Comparison of ENCODE assay signal across 12 mouse cellular contexts in genomic region chr10:39517375-39517774, GRCm38 (mm10).
DNase-seq lines count a peak whose midpoint lies in the region; ATAC-seq lines count a peak whose summit lies in the region.
"Had no signal": no experiment of that assay in that cellular context is flagged by ENCODE, and none has a peak within 500 bp of the region (broad histone marks: within the 10 kb centered on the region; RNA-seq: fewer than 3 reads in every experiment).

No protein-coding gene starts in this region.

- H3K36me3 ChIP-seq in forebrain, embryonic 10.5 days (replicated peaks), result peaks cover 40% of the 10 kb centered on the region
- H3K36me3 ChIP-seq in forebrain, embryonic 16.5 days (ENCODE audit: control insufficient read depth, insufficient read depth), result peaks cover 8% of the 10 kb centered on the region; the same call in 1 of the 2 replicates
- peaks cover 27% of the 10 kb centered on the region for H3K36me3 ChIP-seq in limb, embryonic 13.5 days
- H3K36me3 ChIP-seq in neural tube, embryonic 15.5 days, result peaks cover 14% of the 10 kb centered on the region

- H3K4me2 ChIP-seq in forebrain, embryonic 16.5 days (ENCODE audit: low read length), result no peak overlapping the region
- no peak overlapping the region for H3K4me2 ChIP-seq in limb, embryonic 13.5 days (replicated peaks)
- H3K4me2 ChIP-seq in neural tube, embryonic 15.5 days, result no peak overlapping the region
- H3K4me2 ChIP-seq: heart, embryonic 13.5 days had no signal

- H3K9ac ChIP-seq in forebrain, embryonic 16.5 days (replicated peaks; ENCODE audit: low read depth, low read length), result no peak overlapping the region
- no peak overlapping the region for H3K9ac ChIP-seq in limb, embryonic 13.5 days
- H3K9ac ChIP-seq in neural tube, embryonic 15.5 days (replicated peaks), result no peak overlapping the region
- H3K9ac ChIP-seq: heart, embryonic 13.5 days had no signal

- WGBS in forebrain, embryonic 10.5 days, result 71% methylated on average over 9 of the region's 9 CpGs
- 44% methylated on average over 9 of the region's 9 CpGs for WGBS in forebrain, embryonic 16.5 days
- 39% methylated on average over 9 of the region's 9 CpGs for WGBS in limb, embryonic 13.5 days
- WGBS in neural tube, embryonic 15.5 days, result 15% methylated on average over 9 of the region's 9 CpGs

- H3K4me1 ChIP-seq in forebrain, embryonic 10.5 days, result peaks cover 40% of the 10 kb centered on the region
- H3K4me1 ChIP-seq in forebrain, embryonic 16.5 days (replicated peaks; ENCODE audit: control insufficient read depth, insufficient read depth, low read length), result peaks cover 55% of the 10 kb centered on the region
- H3K4me1 ChIP-seq in limb, embryonic 13.5 days, result peaks cover 27% of the 10 kb centered on the region
- H3K4me1 ChIP-seq in neural tube, embryonic 15.5 days, result peaks cover 60% of the 10 kb centered on the region

- ATAC-seq in forebrain, embryonic 16.5 days, result no peak
- ATAC-seq in limb, embryonic 13.5 days (ENCODE audit: low FRiP score, low read depth), result 0 out of 2 replicates have a peak, but pooled peaks have one; percentile 49
- no peak for ATAC-seq in neural tube, embryonic 15.5 days (ENCODE audit: low FRiP score)
- ATAC-seq: intestine, postnatal 0 days had no signal

- no peaks in the 10 kb centered on the region for H3K27me3 ChIP-seq in forebrain, embryonic 10.5 days (ENCODE audit: poor library complexity, severe bottlenecking)
- H3K27me3 ChIP-seq in forebrain, embryonic 16.5 days (replicated peaks; ENCODE audit: control insufficient read depth, insufficient read depth, low read length), result no peaks in the 10 kb centered on the region
- no peaks in the 10 kb centered on the region for H3K27me3 ChIP-seq in limb, embryonic 13.5 days
- H3K27me3 ChIP-seq in neural tube, embryonic 15.5 days (replicated peaks), result no peaks in the 10 kb centered on the region
- H3K27me3 ChIP-seq: heart, embryonic 13.5 days had no signal

- H3K27ac ChIP-seq in forebrain, embryonic 10.5 days, result peak overlapping the region; percentile 49; the same call in 1 of the 2 replicates
- no peak overlapping the region for H3K27ac ChIP-seq in forebrain, embryonic 16.5 days (ENCODE audit: low read length)
- H3K27ac ChIP-seq in limb, embryonic 13.5 days, result no peak overlapping the region
- 0 out of 2 replicates have a peak overlapping the region, but pooled peaks have one; percentile 28 for H3K27ac ChIP-seq in neural tube, embryonic 15.5 days (replicated peaks)
- H3K27ac ChIP-seq: heart, embryonic 13.5 days had no signal

- no peak for DNase-seq in forebrain, embryonic 10.5 days (ENCODE audit: extremely low spot score, low spot score)
- peak; percentile 17 for DNase-seq in thymus, postnatal 0 days (ENCODE audit: low spot score)
- no peak for DNase-seq in thymus, postnatal 10 days (ENCODE audit: low spot score in 2 of 2)
- DNase-seq in lung, postnatal 10 days, result no peak
- no peak for DNase-seq in urinary bladder, adult 2 months (ENCODE audit: low spot score)
- DNase-seq: cerebellum, adult 11-12 months; kidney, postnatal 4 days had no signal

- H3K9me3 ChIP-seq in forebrain, embryonic 10.5 days, result peaks cover 3% of the 10 kb centered on the region; the same call in 1 of the 2 replicates
- no peaks in the 10 kb centered on the region for H3K9me3 ChIP-seq in forebrain, embryonic 16.5 days (ENCODE audit: control insufficient read depth, low read length)
- no peaks in the 10 kb centered on the region for H3K9me3 ChIP-seq in limb, embryonic 13.5 days
- H3K9me3 ChIP-seq in neural tube, embryonic 15.5 days (replicated peaks), result no peaks in the 10 kb centered on the region
- H3K9me3 ChIP-seq: heart, embryonic 13.5 days had no signal

- H3K4me3 ChIP-seq in forebrain, embryonic 10.5 days, result no peak overlapping the region
- no peak overlapping the region for H3K4me3 ChIP-seq in forebrain, embryonic 16.5 days (replicated peaks; ENCODE audit: low read length)
- no peak overlapping the region for H3K4me3 ChIP-seq in limb, embryonic 13.5 days
- no peak overlapping the region for H3K4me3 ChIP-seq in neural tube, embryonic 15.5 days (replicated peaks)
- H3K4me3 ChIP-seq: heart, embryonic 13.5 days had no signal

Comparison
In these comparisons a context has a peak if more than half of its experiments do, and no peak if none do; other contexts are left out.
1. H3K27ac ChIP-seq: peak in forebrain, embryonic 10.5 days (single experiment) and neural tube, embryonic 15.5 days (single experiment); none in forebrain, embryonic 16.5 days (single experiment) and limb, embryonic 13.5 days (single experiment).